Mouse (Mus musculus): Measurements from ENCODE around the gene Utrn. TPM values are rescaled to one million over a fixed set of nuclear protein-coding genes. Genes with fewer than 3 reads are reported as not detected.
A peak's percentile ranks its signal among the peaks of the same experiment; 100 is the strongest.

Utrn gene
- polyA plus RNA-seq, 1 experiment from 2014 or later: 37.4 TPM

DNA sequence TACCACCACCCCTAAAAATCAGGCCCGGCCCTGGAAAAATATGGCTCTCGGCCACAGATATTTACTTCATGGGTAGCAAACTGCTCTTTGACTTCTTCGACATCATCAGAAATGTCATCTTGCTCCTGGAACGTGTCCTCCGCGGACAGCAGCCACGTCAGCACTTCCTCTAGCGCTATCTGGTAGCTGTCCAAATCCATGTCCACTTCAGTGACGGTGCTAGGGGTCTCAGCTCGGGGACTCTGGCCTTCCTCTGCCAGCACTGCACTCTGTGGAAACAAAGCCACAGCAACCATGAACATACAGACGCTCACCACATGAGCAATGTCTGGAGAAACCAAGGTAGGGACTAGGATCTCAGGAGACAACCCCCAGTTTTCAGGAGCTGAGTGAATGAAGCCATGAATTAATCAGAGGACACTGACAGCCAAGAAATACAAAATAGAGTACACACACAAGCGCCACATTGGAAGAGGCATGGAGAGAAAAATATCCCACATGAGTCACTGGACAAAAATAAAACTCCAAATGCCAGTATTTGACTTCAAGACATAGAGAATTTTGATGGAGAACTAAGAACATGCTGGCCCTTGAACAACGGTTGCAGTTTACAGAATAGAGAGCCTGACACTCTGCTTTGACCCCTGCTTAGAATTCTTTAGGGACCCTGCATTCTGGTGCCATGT lies 129.7 kb downstream of the Utrn start:
- no peak overlapping the region for H3K4me2 ChIP-seq (ENCODE audit: low read depth, low read length)
- WGBS: 82% methylated on average over 13 of the region's 13 CpGs
- H3K36me3 ChIP-seq (ENCODE audit: control insufficient read depth, insufficient read depth, low read length): no peaks in the 10 kb centered on the region
- no peak for ATAC-seq
- H3K9ac ChIP-seq (ENCODE audit: low read depth, low read length): no peak overlapping the region
- peaks cover 11% of the 10 kb centered on the region for H3K4me1 ChIP-seq (ENCODE audit: control insufficient read depth, insufficient read depth, low read length)
- no peaks in the 10 kb centered on the region for H3K9me3 ChIP-seq (ENCODE audit: control insufficient read depth, low read length)
- H3K4me3 ChIP-seq (ENCODE audit: low read length): no peak overlapping the region
- no peaks in the 10 kb centered on the region for H3K27me3 ChIP-seq (replicated peaks; ENCODE audit: control insufficient read depth, insufficient read depth, low read length)
- H3K27ac ChIP-seq (ENCODE audit: low read length): no peak overlapping the region

GRCm38 (mm10) chr10:12737926-12738325 lies 131.2 kb downstream of the Utrn start:
- Histone ChIP-seq H3K4me2 (ENCODE audit: low read depth, low read length) (no peak overlapping the region), H3K27ac (ENCODE audit: low read length) (no peak overlapping the region), H3K36me3 (ENCODE audit: control insufficient read depth, insufficient read depth, low read length) (no peaks in the 10 kb centered on the region), H3K4me1 (ENCODE audit: control insufficient read depth, insufficient read depth, low read length) (peaks cover 11% of the 10 kb centered on the region), H3K9ac (ENCODE audit: low read depth, low read length) (no peak overlapping the region), H3K4me3 (ENCODE audit: low read length) (no peak overlapping the region), H3K9me3 (ENCODE audit: control insufficient read depth, low read length) (no peaks in the 10 kb centered on the region), H3K27me3 (replicated peaks; ENCODE audit: control insufficient read depth, insufficient read depth, low read length) (no peaks in the 10 kb centered on the region)
- ATAC-seq: peak; percentile 77
- 67% methylated on average over 9 of the region's 9 CpGs for WGBS

- Histone ChIP-seq H3K4me1 (ENCODE audit: control insufficient read depth, insufficient read depth, low read length) (peaks cover 11% of the 10 kb centered on the region), H3K27ac (ENCODE audit: low read length) (peak overlapping the region; percentile 66), H3K9ac (ENCODE audit: low read depth, low read length) (no peak overlapping the region), H3K4me3 (ENCODE audit: low read length) (no peak overlapping the region), H3K4me2 (ENCODE audit: low read depth, low read length) (no peak overlapping the region), H3K9me3 (ENCODE audit: control insufficient read depth, low read length) (no peaks in the 10 kb centered on the region), H3K36me3 (ENCODE audit: control insufficient read depth, insufficient read depth, low read length) (no peaks in the 10 kb centered on the region), H3K27me3 (replicated peaks; ENCODE audit: control insufficient read depth, insufficient read depth, low read length) (no peaks in the 10 kb centered on the region)
- 51% methylated on average over 18 of the region's 18 CpGs for WGBS
- ATAC-seq: peak; percentile 61
These were observed 132.0 kb downstream of the Utrn start for GRCm38 (mm10) chr10:12736861-12737835.

DNA sequence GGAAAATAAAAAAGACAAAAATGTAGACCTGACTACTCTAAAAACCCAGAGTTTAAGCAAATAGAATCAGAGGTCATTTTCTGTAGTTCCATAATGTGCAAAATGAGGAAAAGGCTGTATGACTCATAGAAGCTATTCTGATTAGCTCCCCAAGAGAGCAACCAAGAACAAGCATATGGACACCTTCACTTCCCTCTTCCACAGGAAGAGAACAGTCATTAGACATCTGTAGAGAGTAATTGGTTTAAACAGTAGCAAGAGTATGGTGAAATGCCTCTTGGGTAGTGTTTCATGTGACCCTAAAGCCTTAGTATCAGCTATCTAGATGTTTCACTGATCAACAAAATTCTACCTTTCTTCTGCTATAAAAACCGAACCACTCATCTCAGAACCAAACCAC lies 133.5 kb downstream of the Utrn start:
- H3K4me3 ChIP-seq (ENCODE audit: low read length): no peak overlapping the region
- no peak overlapping the region for H3K4me2 ChIP-seq (ENCODE audit: low read depth, low read length)
- H3K27ac ChIP-seq (ENCODE audit: low read length): no peak overlapping the region
- peaks cover 11% of the 10 kb centered on the region for H3K4me1 ChIP-seq (ENCODE audit: control insufficient read depth, insufficient read depth, low read length)
- no peaks in the 10 kb centered on the region for H3K27me3 ChIP-seq (replicated peaks; ENCODE audit: control insufficient read depth, insufficient read depth, low read length)
- H3K9ac ChIP-seq (ENCODE audit: low read depth, low read length): no peak overlapping the region
- no peaks in the 10 kb centered on the region for H3K9me3 ChIP-seq (ENCODE audit: control insufficient read depth, low read length)
- no peaks in the 10 kb centered on the region for H3K36me3 ChIP-seq (ENCODE audit: control insufficient read depth, insufficient read depth, low read length)
- 89% methylated on average over 1 of the region's 1 CpGs for WGBS
- ATAC-seq: no peak

DNA sequence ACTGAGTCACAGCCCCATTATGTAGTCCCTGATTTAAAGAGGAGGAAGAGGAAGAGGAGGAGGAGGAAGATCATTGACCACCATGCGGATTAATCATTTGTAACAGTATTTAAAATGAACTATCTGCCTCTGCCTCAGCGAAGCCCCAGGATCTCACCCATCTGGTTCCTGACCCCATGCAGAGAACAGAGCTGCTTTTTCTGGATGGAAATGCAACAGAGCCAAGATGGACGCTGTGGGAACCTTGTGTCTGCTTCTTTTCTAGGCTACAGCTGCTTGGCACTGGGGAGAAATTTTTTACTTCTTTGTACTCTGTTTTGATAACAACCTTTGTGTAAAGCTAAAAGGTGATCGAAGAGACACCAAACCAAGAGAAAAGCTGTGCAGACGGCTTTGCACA lies 137.7 kb downstream of the Utrn start:
- no peaks in the 10 kb centered on the region for H3K9me3 ChIP-seq (ENCODE audit: control insufficient read depth, low read length)
- H3K4me1 ChIP-seq (ENCODE audit: control insufficient read depth, insufficient read depth, low read length): peaks cover 4% of the 10 kb centered on the region; the same call in 1 of the 2 replicates
- H3K4me2 ChIP-seq (ENCODE audit: low read depth, low read length): no peak overlapping the region
- H3K27me3 ChIP-seq (replicated peaks; ENCODE audit: control insufficient read depth, insufficient read depth, low read length): no peaks in the 10 kb centered on the region
- no peak overlapping the region for H3K27ac ChIP-seq (ENCODE audit: low read length)
- no peak overlapping the region for H3K4me3 ChIP-seq (ENCODE audit: low read length)
- ATAC-seq: no peak
- 74% methylated on average over 5 of the region's 5 CpGs for whole genome bisulfite sequencing
- H3K36me3 ChIP-seq (ENCODE audit: control insufficient read depth, insufficient read depth, low read length): peaks cover 3% of the 10 kb centered on the region; the same call in 1 of the 2 replicates
- H3K9ac ChIP-seq (ENCODE audit: low read depth, low read length): no peak overlapping the region

GRCm38 (mm10) chr10:12729635-12730034 lies 139.5 kb downstream of the Utrn start:
- no peaks in the 10 kb centered on the region for H3K27me3 ChIP-seq (replicated peaks; ENCODE audit: control insufficient read depth, insufficient read depth, low read length)
- H3K27ac ChIP-seq (ENCODE audit: low read length): no peak overlapping the region
- H3K36me3 ChIP-seq (ENCODE audit: control insufficient read depth, insufficient read depth, low read length): peaks cover 3% of the 10 kb centered on the region; the same call in 1 of the 2 replicates
- no peak overlapping the region for H3K4me2 ChIP-seq (ENCODE audit: low read depth, low read length)
- no peak overlapping the region for H3K4me3 ChIP-seq (ENCODE audit: low read length)
- H3K4me1 ChIP-seq (ENCODE audit: control insufficient read depth, insufficient read depth, low read length): peaks cover 8% of the 10 kb centered on the region; the same call in 1 of the 2 replicates
- no peaks in the 10 kb centered on the region for H3K9me3 ChIP-seq (ENCODE audit: control insufficient read depth, low read length)
- no peak for ATAC-seq
- 27% methylated on average over 1 of the region's 1 CpGs for WGBS
- H3K9ac ChIP-seq (ENCODE audit: low read depth, low read length): no peak overlapping the region

DNA sequence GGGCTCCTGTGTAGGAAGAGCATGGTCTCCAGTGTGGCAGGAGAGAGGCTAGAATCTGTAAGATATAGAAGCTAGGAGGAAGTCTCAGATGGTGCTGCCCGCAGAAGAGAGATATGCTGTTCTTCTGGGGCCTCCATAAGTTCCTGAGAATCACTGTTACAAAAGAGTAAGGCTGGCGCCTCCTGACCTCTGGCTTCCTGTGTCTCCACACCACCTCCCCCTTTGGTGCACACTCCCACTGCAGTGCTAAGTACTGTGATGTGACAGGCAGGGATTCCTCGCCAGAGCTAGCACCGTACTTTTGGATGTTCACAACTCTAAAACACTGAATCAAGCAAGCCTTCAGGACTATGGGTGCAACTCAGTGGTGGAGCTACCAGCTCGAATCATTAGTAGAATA lies 140.1 kb downstream of the Utrn start:
- Histone ChIP-seq H3K36me3 (ENCODE audit: control insufficient read depth, insufficient read depth, low read length) (peaks cover 3% of the 10 kb centered on the region; the same call in 1 of the 2 replicates), H3K27ac (ENCODE audit: low read length) (no peak overlapping the region), H3K27me3 (replicated peaks; ENCODE audit: control insufficient read depth, insufficient read depth, low read length) (no peaks in the 10 kb centered on the region), H3K9ac (ENCODE audit: low read depth, low read length) (no peak overlapping the region), H3K9me3 (ENCODE audit: control insufficient read depth, low read length) (no peaks in the 10 kb centered on the region), H3K4me2 (ENCODE audit: low read depth, low read length) (no peak overlapping the region), H3K4me3 (ENCODE audit: low read length) (no peak overlapping the region), H3K4me1 (ENCODE audit: control insufficient read depth, insufficient read depth, low read length) (peaks cover 8% of the 10 kb centered on the region; the same call in 1 of the 2 replicates)
- no peak for ATAC-seq
- WGBS: 78% methylated on average over 5 of the region's 5 CpGs

DNA sequence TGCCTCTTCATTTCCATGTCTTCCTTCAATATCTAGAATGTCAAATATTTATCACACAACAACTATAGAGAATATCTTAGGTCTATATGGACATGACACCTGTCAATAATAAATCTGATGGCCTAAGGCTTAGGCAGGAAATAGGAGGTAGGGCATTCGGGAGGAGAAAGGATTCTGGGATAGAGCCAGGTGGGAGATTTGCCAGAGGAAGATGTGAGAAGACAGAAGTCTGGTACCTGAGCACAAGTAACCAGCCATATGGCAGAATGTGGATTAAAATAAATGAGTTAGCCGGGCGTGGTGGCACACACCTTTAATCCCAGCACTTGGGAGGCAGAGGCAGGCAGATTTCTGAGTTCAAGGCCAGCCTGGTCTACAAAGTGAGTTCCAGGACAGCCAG lies 141.3 kb downstream of the Utrn start:
- no peaks in the 10 kb centered on the region for H3K27me3 ChIP-seq (replicated peaks; ENCODE audit: control insufficient read depth, insufficient read depth, low read length)
- H3K9ac ChIP-seq (ENCODE audit: low read depth, low read length): no peak overlapping the region
- no peak overlapping the region for H3K27ac ChIP-seq (ENCODE audit: low read length)
- H3K36me3 ChIP-seq (ENCODE audit: control insufficient read depth, insufficient read depth, low read length): peaks cover 3% of the 10 kb centered on the region; the same call in 1 of the 2 replicates
- WGBS: 93% methylated on average over 3 of the region's 3 CpGs
- no peak for ATAC-seq
- peaks cover 8% of the 10 kb centered on the region; the same call in 1 of the 2 replicates for H3K4me1 ChIP-seq (ENCODE audit: control insufficient read depth, insufficient read depth, low read length)
- no peaks in the 10 kb centered on the region for H3K9me3 ChIP-seq (ENCODE audit: control insufficient read depth, low read length)
- no peak overlapping the region for H3K4me3 ChIP-seq (ENCODE audit: low read length)
- H3K4me2 ChIP-seq (ENCODE audit: low read depth, low read length): no peak overlapping the region

DNA sequence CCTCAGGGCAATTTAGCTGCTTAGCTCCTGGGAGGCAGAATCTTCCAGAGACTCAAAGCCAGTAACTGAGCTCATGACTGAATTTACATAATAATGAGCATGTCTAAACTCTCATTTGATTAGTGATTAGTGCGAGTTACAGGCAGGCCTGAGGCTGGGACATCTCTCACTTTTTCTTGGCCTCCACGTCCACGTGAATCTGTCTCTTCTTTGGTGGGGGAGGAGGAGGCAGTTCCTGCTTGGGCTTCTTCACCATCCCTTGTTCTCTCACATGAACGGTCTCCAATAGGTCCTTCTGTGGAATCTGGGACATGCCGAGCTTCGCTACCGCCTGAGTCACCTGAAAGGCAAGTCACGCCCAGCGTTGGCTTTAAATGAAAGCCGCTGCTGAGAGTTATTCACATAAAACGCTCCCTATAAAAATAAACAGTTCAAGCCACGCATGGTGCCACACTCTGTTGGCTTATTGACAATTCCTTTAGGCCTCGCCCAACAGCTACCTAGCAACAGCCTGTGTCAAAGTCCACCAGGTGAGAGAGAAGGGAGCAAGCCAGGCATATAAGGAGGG lies 143.0 kb downstream of the Utrn start:
- no peak overlapping the region for H3K27ac ChIP-seq (ENCODE audit: low read length)
- H3K9me3 ChIP-seq (ENCODE audit: control insufficient read depth, low read length): no peaks in the 10 kb centered on the region
- peak overlapping the region; percentile 26; the same call in 1 of the 2 replicates for H3K4me2 ChIP-seq (ENCODE audit: low read depth, low read length)
- 54% methylated on average over 13 of the region's 13 CpGs for WGBS
- peak; percentile 96 for ATAC-seq
- no peak overlapping the region for H3K9ac ChIP-seq (ENCODE audit: low read depth, low read length)
- peaks cover 8% of the 10 kb centered on the region; the same call in 1 of the 2 replicates for H3K4me1 ChIP-seq (ENCODE audit: control insufficient read depth, insufficient read depth, low read length)
- no peak overlapping the region for H3K4me3 ChIP-seq (ENCODE audit: low read length)
- no peaks in the 10 kb centered on the region for H3K27me3 ChIP-seq (replicated peaks; ENCODE audit: control insufficient read depth, insufficient read depth, low read length)
- H3K36me3 ChIP-seq (ENCODE audit: control insufficient read depth, insufficient read depth, low read length): peaks cover 3% of the 10 kb centered on the region; the same call in 1 of the 2 replicates

All from intestine, embryonic 16.5 days (tissue).